Mouse (Mus musculus): ENCODE data around the gene Gm20388. TPM values are rescaled to one million over a fixed set of nuclear protein-coding genes. Genes with fewer than 3 reads are reported as not detected.

The Gm20388 gene
- polyA plus RNA-seq, 1 experiment = 28.1 TPM

DNA sequence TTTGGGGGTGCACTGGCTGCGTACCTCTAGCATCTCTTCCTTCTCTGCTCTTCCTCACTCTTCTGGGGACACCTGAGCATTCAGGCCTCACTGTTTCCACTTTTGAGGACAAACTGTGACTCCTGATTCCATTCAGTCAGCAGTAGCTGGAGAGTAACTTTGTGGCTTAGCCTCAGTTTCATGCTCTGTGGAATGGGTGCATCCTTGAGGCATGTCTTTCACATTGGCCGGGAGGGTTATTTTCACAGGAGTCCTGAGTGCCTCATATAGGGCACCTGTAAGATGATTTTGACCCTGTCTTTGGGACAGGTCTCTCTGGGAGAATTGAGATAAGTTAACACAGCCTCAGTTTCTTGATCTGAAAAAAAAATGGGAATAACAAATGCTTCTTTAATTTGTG lies 1212.5 kb downstream of the Gm20388 start:
- H3K27me3 ChIP-seq (ENCODE audit: control insufficient read depth, insufficient read depth, low read length, poor library complexity, severe bottlenecking) = peaks cover 45% of the 10 kb centered on the region
- TF ChIP-seq EP300 (IDR thresholded peaks at IDR 0.05; ENCODE audit: insufficient read depth, low read depth, low read length) (no peak), CTCF (IDR thresholded peaks at IDR 0.05; ENCODE audit: low read depth, low read length) (no peak), POLR2A (IDR thresholded peaks at IDR 0.05; ENCODE audit: insufficient read depth, low read length) (no peak)
- no peak overlapping the region for H3K4me3 ChIP-seq (ENCODE audit: low read depth, low read length)
- H3K36me3 ChIP-seq (ENCODE audit: control insufficient read depth, insufficient read depth, low read length, poor library complexity, severe bottlenecking) = no peaks in the 10 kb centered on the region
- H3K27ac ChIP-seq (ENCODE audit: insufficient read depth, low read length) = no peak overlapping the region
- peaks cover 6% of the 10 kb centered on the region; the same call in 1 of the 2 replicates for H3K9me3 ChIP-seq (replicated peaks; ENCODE audit: control insufficient read depth, insufficient read depth, low read length, poor library complexity, severe bottlenecking)
- no peak overlapping the region for H3K9ac ChIP-seq (ENCODE audit: low read depth, poor library complexity, severe bottlenecking)
- H3K4me1 ChIP-seq (ENCODE audit: control insufficient read depth, insufficient read depth, low read length) = peaks cover 2% of the 10 kb centered on the region

DNA sequence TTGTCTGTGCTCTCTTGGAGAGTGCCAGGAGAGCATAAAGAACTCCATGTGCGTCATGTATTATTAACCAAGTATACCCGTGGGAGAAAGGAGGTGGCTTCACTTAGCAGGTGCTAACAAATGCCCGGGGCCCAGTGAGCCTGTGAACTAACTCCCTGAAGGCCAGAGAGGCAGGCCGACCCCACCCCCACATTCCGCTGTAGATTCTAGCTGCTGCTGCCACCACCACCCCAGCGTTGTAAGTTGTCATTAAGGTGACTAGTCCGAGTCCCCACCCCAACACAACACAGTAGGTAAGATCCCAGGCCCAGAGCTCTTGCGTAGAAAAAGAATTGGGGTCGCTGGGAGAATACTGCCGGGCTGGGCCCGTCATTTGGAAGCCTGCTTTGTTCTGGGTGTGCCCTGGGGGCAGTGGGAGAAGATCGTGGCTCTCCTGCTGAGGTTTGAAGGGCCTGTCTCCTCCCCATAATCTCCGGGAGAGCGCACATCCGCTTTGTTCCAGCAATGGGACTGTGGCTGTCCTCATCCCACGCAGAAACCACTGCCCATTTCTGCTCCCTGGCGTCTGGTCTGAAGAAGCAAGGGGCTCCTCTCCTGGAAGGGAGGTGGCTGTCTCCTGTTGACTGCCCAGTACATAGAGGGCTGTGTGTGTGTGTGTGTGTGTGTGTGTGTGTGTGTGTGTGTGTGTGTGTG lies 1214.1 kb downstream of the Gm20388 start:
- H3K27ac ChIP-seq (ENCODE audit: insufficient read depth, low read length) = no peak overlapping the region
- no peak for TF ChIP-seq EP300 (IDR thresholded peaks at IDR 0.05; ENCODE audit: insufficient read depth, low read depth, low read length)
- TF ChIP-seq POLR2A (IDR thresholded peaks at IDR 0.05; ENCODE audit: insufficient read depth, low read length) = no peak
- no peak for TF ChIP-seq CTCF (IDR thresholded peaks at IDR 0.05; ENCODE audit: low read depth, low read length)
- peaks cover 6% of the 10 kb centered on the region; the same call in 1 of the 2 replicates for H3K9me3 ChIP-seq (replicated peaks; ENCODE audit: control insufficient read depth, insufficient read depth, low read length, poor library complexity, severe bottlenecking)
- peaks cover 2% of the 10 kb centered on the region for H3K4me1 ChIP-seq (ENCODE audit: control insufficient read depth, insufficient read depth, low read length)
- peaks cover 38% of the 10 kb centered on the region for H3K27me3 ChIP-seq (ENCODE audit: control insufficient read depth, insufficient read depth, low read length, poor library complexity, severe bottlenecking)
- H3K36me3 ChIP-seq (ENCODE audit: control insufficient read depth, insufficient read depth, low read length, poor library complexity, severe bottlenecking) = no peaks in the 10 kb centered on the region
- H3K4me3 ChIP-seq (ENCODE audit: low read depth, low read length) = no peak overlapping the region
- H3K9ac ChIP-seq (ENCODE audit: low read depth, poor library complexity, severe bottlenecking) = no peak overlapping the region

DNA sequence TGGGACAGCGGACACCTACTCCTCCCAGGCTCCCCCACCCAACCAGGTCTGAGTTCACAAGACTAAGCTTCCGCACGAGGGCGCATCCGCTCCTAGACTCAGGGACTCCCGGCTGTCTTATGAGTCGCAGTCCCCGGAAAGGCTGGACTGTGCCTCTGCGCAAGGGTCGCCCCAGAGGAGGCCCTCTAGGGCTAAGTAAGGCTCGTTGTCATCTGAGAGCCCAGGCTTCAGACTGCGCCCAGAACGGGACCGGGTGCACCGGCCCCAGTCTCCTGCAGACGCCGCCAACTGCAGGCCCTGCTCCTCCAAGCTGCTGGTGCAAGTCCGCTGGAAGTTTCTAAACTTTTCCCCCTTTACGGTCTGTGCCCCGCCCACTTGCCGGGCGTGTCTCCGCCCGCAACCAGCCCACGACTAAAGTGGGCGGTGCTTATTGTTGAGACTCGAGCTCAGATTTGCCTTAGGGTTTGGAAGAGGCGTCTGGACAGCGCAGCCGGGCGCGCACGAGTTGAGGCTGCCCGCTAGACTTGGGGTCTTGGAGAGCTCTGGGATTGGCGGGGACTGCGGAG lies 1214.8 kb downstream of the Gm20388 start:
- Histone ChIP-seq H3K4me1 (ENCODE audit: control insufficient read depth, insufficient read depth, low read length) (peaks cover 2% of the 10 kb centered on the region), H3K9me3 (replicated peaks; ENCODE audit: control insufficient read depth, insufficient read depth, low read length, poor library complexity, severe bottlenecking) (peaks cover 6% of the 10 kb centered on the region; the same call in 1 of the 2 replicates), H3K36me3 (ENCODE audit: control insufficient read depth, insufficient read depth, low read length, poor library complexity, severe bottlenecking) (no peaks in the 10 kb centered on the region), H3K9ac (ENCODE audit: low read depth, poor library complexity, severe bottlenecking) (0 out of 2 replicates have a peak overlapping the region, but pooled peaks have one; percentile 25), H3K27me3 (ENCODE audit: control insufficient read depth, insufficient read depth, low read length, poor library complexity, severe bottlenecking) (peaks cover 34% of the 10 kb centered on the region), H3K4me3 (ENCODE audit: low read depth, low read length) (peak overlapping the region; percentile 41), H3K27ac (ENCODE audit: insufficient read depth, low read length) (no peak overlapping the region)
- no peak for TF ChIP-seq EP300 (IDR thresholded peaks at IDR 0.05; ENCODE audit: insufficient read depth, low read depth, low read length)
- TF ChIP-seq CTCF (IDR thresholded peaks at IDR 0.05; ENCODE audit: low read depth, low read length) = peak; percentile 47

DNA sequence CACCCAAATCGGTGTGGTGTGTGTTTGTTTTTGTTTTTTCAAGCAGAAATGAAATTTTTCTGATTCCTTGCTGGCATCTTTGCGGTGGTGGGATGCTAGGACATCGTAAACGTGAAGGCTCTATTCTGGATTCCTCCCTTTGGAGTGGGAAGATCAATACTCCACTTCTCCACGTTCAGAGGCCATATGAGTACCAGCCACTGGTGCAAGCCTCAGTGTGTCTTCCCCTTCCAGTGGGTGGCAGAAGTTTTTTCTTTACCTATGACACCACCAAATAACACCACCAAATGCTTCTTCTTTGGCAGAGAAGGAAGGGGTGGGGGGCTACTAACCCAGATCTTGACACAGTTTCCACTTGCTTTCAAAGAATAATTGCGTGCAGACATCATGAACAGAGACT lies 1215.5 kb downstream of the Gm20388 start:
- Histone ChIP-seq H3K4me3 (ENCODE audit: low read depth, low read length) (no peak overlapping the region), H3K27me3 (ENCODE audit: control insufficient read depth, insufficient read depth, low read length, poor library complexity, severe bottlenecking) (peaks cover 27% of the 10 kb centered on the region), H3K36me3 (ENCODE audit: control insufficient read depth, insufficient read depth, low read length, poor library complexity, severe bottlenecking) (no peaks in the 10 kb centered on the region), H3K9ac (ENCODE audit: low read depth, poor library complexity, severe bottlenecking) (no peak overlapping the region), H3K4me1 (ENCODE audit: control insufficient read depth, insufficient read depth, low read length) (peaks cover 2% of the 10 kb centered on the region), H3K27ac (ENCODE audit: insufficient read depth, low read length) (no peak overlapping the region), H3K9me3 (replicated peaks; ENCODE audit: control insufficient read depth, insufficient read depth, low read length, poor library complexity, severe bottlenecking) (peaks cover 6% of the 10 kb centered on the region; the same call in 1 of the 2 replicates)
- no peak for TF ChIP-seq CTCF (IDR thresholded peaks at IDR 0.05; ENCODE audit: low read depth, low read length)
- no peak for TF ChIP-seq EP300 (IDR thresholded peaks at IDR 0.05; ENCODE audit: insufficient read depth, low read depth, low read length)
- no peak for TF ChIP-seq POLR2A (IDR thresholded peaks at IDR 0.05; ENCODE audit: insufficient read depth, low read length)

DNA sequence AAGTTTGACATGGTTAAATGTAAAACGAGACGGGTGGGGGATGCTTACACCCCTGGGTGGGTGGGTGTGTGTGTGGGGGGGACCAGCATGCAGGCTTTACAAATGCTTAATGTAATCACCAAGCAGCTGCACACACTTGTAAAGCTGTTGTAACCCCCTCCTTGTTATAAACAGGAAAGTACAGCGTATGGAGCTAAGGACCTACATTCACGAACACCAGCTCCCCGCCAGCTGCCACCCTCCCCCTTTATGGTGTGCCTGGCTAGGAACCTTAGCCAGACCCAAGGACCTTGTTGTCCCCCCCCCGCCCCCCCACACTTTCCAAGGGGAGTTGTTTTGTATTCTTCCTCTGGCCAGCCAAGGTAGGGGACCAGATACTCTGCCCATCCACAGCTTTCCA lies 1216.1 kb downstream of the Gm20388 start:
- Histone ChIP-seq H3K9ac (ENCODE audit: low read depth, poor library complexity, severe bottlenecking) (no peak overlapping the region), H3K4me1 (ENCODE audit: control insufficient read depth, insufficient read depth, low read length) (peaks cover 2% of the 10 kb centered on the region), H3K27ac (ENCODE audit: insufficient read depth, low read length) (no peak overlapping the region), H3K27me3 (ENCODE audit: control insufficient read depth, insufficient read depth, low read length, poor library complexity, severe bottlenecking) (peaks cover 26% of the 10 kb centered on the region), H3K4me3 (ENCODE audit: low read depth, low read length) (no peak overlapping the region), H3K36me3 (ENCODE audit: control insufficient read depth, insufficient read depth, low read length, poor library complexity, severe bottlenecking) (no peaks in the 10 kb centered on the region), H3K9me3 (replicated peaks; ENCODE audit: control insufficient read depth, insufficient read depth, low read length, poor library complexity, severe bottlenecking) (peaks cover 6% of the 10 kb centered on the region; the same call in 1 of the 2 replicates)
- no peak for TF ChIP-seq CTCF (IDR thresholded peaks at IDR 0.05; ENCODE audit: low read depth, low read length)

DNA sequence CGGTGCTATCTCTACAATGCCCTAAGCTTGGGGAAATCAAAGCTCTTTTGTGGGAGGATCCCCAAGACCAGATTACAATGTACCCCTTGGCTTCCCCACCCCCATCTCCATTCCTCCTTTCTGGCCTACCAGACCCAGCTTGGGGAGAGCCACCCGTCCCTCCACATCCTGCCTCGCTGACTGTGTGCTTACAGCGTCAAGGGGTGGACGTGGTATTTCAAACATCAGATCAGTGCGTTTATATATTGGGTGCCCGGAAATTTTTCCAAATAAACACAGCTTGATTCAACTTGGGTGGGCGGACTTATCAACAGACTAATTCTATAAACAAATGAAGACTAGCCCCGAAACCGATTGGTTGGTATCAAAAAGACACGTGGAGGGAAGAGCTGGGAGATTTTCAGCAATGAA lies 1216.7 kb downstream of the Gm20388 start:
- Histone ChIP-seq H3K27ac (ENCODE audit: insufficient read depth, low read length) (no peak overlapping the region), H3K9ac (ENCODE audit: low read depth, poor library complexity, severe bottlenecking) (no peak overlapping the region), H3K36me3 (ENCODE audit: control insufficient read depth, insufficient read depth, low read length, poor library complexity, severe bottlenecking) (no peaks in the 10 kb centered on the region), H3K4me3 (ENCODE audit: low read depth, low read length) (no peak overlapping the region), H3K9me3 (replicated peaks; ENCODE audit: control insufficient read depth, insufficient read depth, low read length, poor library complexity, severe bottlenecking) (peaks cover 6% of the 10 kb centered on the region; the same call in 1 of the 2 replicates), H3K27me3 (ENCODE audit: control insufficient read depth, insufficient read depth, low read length, poor library complexity, severe bottlenecking) (peaks cover 26% of the 10 kb centered on the region), H3K4me1 (ENCODE audit: control insufficient read depth, insufficient read depth, low read length) (peaks cover 2% of the 10 kb centered on the region)
- TF ChIP-seq CTCF (IDR thresholded peaks at IDR 0.05; ENCODE audit: low read depth, low read length) (no peak), POLR2A (IDR thresholded peaks at IDR 0.05; ENCODE audit: insufficient read depth, low read length) (no peak), EP300 (IDR thresholded peaks at IDR 0.05; ENCODE audit: insufficient read depth, low read depth, low read length) (no peak)

All from ES-Bruce4 (cell line).